Comparison of ENCODE assay signal across 16 mouse cellular contexts in the genomic region with DNA sequence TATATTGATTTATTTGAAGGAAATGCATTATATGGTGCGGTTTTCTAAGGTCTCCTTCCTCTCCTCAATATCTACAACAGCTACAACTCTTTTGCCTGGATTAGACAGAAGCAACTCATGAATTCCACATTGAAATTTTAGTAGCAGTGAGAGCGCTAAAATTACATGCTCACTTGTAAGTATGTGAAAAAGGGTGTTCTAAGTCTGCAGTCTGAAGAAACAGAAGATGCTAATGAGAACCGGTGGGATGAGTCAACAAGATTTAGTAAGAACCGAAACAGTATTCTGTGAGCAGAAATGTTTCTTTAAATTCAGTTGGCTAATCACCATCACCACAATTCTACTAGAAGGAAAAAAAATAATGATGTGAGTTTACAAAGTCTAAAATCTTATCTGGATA.
"Had no signal": no experiment of that assay in that cellular context is flagged by ENCODE, and none has a peak within 500 bp of the region (broad histone marks: within the 10 kb centered on the region; RNA-seq: fewer than 3 reads in every experiment).

No protein-coding gene starts in this region.

- ATAC-seq: hindbrain, embryonic 16.5 days; inflammation-experienced regulatory T-cells, adult 6 months; intestine, embryonic 15.5 days; intestine, postnatal 0 days had no signal

- DNase-seq: gastrocnemius, adult 2 months; gastrocnemius, postnatal 10 days; gastrocnemius, postnatal 25 days; heart, adult 18-20 months; heart, postnatal 10 days; heart, postnatal 4 days; kidney, adult 18-20 months; kidney, adult 8-10 months; kidney, postnatal 10 days; kidney, postnatal 25 days; kidney, postnatal 4 days; liver had no signal
